Mouse (Mus musculus): Measurements from ENCODE around the gene Arfgap2. TPM values are rescaled to one million over a fixed set of nuclear protein-coding genes. Genes with fewer than 3 reads are reported as not detected.

Gene Arfgap2
- polyA plus RNA-seq, 1 experiment = 40.3 TPM

GRCm38 (mm10) chr2:91248366-91248765 lies 16.4 kb upstream of the Arfgap2 start:
- DNase-seq (ENCODE audit: low read depth) = no peak
- TF ChIP-seq CTCF (IDR thresholded peaks at IDR 0.05; ENCODE audit: borderline replicate concordance, extremely low read depth, insufficient read depth, insufficient read length) = no peak
- TF ChIP-seq POLR2A (IDR thresholded peaks at IDR 0.05; ENCODE audit: borderline replicate concordance, extremely low read depth, insufficient read depth, insufficient read length, poor library complexity, severe bottlenecking) = no peak

- TF ChIP-seq CTCF (IDR thresholded peaks at IDR 0.05; ENCODE audit: borderline replicate concordance, extremely low read depth, insufficient read depth, insufficient read length) = no peak
- no peak for TF ChIP-seq POLR2A (IDR thresholded peaks at IDR 0.05; ENCODE audit: borderline replicate concordance, extremely low read depth, insufficient read depth, insufficient read length, poor library complexity, severe bottlenecking)
These were observed 12.8 kb upstream of the Arfgap2 start for GRCm38 (mm10) chr2:91252001-91252400.

GRCm38 (mm10) chr2:91252512-91252911 lies 12.3 kb upstream of the Arfgap2 start:
- TF ChIP-seq CTCF (IDR thresholded peaks at IDR 0.05; ENCODE audit: borderline replicate concordance, extremely low read depth, insufficient read depth, insufficient read length) (no peak), POLR2A (IDR thresholded peaks at IDR 0.05; ENCODE audit: borderline replicate concordance, extremely low read depth, insufficient read depth, insufficient read length, poor library complexity, severe bottlenecking) (no peak)

More at GRCm38 (mm10) chr2:91252001-91252400, 12.8 kb upstream of the Arfgap2 start:
- DNase-seq (ENCODE audit: low read depth) = no peak

GRCm38 (mm10) chr2:91254725-91255380 lies 9.9 kb upstream of the Arfgap2 start:
- TF ChIP-seq CTCF (IDR thresholded peaks at IDR 0.05; ENCODE audit: borderline replicate concordance, extremely low read depth, insufficient read depth, insufficient read length) = no peak
- no peak for TF ChIP-seq POLR2A (IDR thresholded peaks at IDR 0.05; ENCODE audit: borderline replicate concordance, extremely low read depth, insufficient read depth, insufficient read length, poor library complexity, severe bottlenecking)
- DNase-seq (ENCODE audit: low read depth) = peak; percentile 64

More at GRCm38 (mm10) chr2:91252512-91252911, 12.3 kb upstream of the Arfgap2 start:
- no peak for DNase-seq (ENCODE audit: low read depth)

GRCm38 (mm10) chr2:91255661-91256150 lies 9.1 kb upstream of the Arfgap2 start, which contains the start of gene Pacsin3:
Gene Pacsin3, plus strand, starts transcription at chr2:91255954.
- peak; percentile 48 for DNase-seq (ENCODE audit: low read depth)
- TF ChIP-seq POLR2A (IDR thresholded peaks at IDR 0.05; ENCODE audit: borderline replicate concordance, extremely low read depth, insufficient read depth, insufficient read length, poor library complexity, severe bottlenecking) (no peak), CTCF (IDR thresholded peaks at IDR 0.05; ENCODE audit: borderline replicate concordance, extremely low read depth, insufficient read depth, insufficient read length) (no peak)

GRCm38 (mm10) chr2:91256256-91257125 lies 8.3 kb upstream of the Arfgap2 start:
- TF ChIP-seq CTCF (IDR thresholded peaks at IDR 0.05; ENCODE audit: borderline replicate concordance, extremely low read depth, insufficient read depth, insufficient read length) = no peak
- no peak for TF ChIP-seq POLR2A (IDR thresholded peaks at IDR 0.05; ENCODE audit: borderline replicate concordance, extremely low read depth, insufficient read depth, insufficient read length, poor library complexity, severe bottlenecking)
- peak; percentile 69 for DNase-seq (ENCODE audit: low read depth)

- peak; percentile 74 for DNase-seq (ENCODE audit: low read depth)
- no peak for TF ChIP-seq POLR2A (IDR thresholded peaks at IDR 0.05; ENCODE audit: borderline replicate concordance, extremely low read depth, insufficient read depth, insufficient read length, poor library complexity, severe bottlenecking)
- TF ChIP-seq CTCF (IDR thresholded peaks at IDR 0.05; ENCODE audit: borderline replicate concordance, extremely low read depth, insufficient read depth, insufficient read length) = no peak
These were observed 7.4 kb upstream of the Arfgap2 start for GRCm38 (mm10) chr2:91257126-91257980.

GRCm38 (mm10) chr2:91258054-91258453 lies 6.7 kb upstream of the Arfgap2 start:
- DNase-seq (ENCODE audit: low read depth) = peak; percentile 66
- TF ChIP-seq POLR2A (IDR thresholded peaks at IDR 0.05; ENCODE audit: borderline replicate concordance, extremely low read depth, insufficient read depth, insufficient read length, poor library complexity, severe bottlenecking) (no peak), CTCF (IDR thresholded peaks at IDR 0.05; ENCODE audit: borderline replicate concordance, extremely low read depth, insufficient read depth, insufficient read length) (no peak)

- TF ChIP-seq CTCF (IDR thresholded peaks at IDR 0.05; ENCODE audit: borderline replicate concordance, extremely low read depth, insufficient read depth, insufficient read length) (no peak), POLR2A (IDR thresholded peaks at IDR 0.05; ENCODE audit: borderline replicate concordance, extremely low read depth, insufficient read depth, insufficient read length, poor library complexity, severe bottlenecking) (no peak)
- DNase-seq (ENCODE audit: low read depth) = no peak
These were observed 5.9 kb upstream of the Arfgap2 start for GRCm38 (mm10) chr2:91258830-91259229.

GRCm38 (mm10) chr2:91259493-91259892 lies 5.3 kb upstream of the Arfgap2 start:
- no peak for DNase-seq (ENCODE audit: low read depth)
- TF ChIP-seq CTCF (IDR thresholded peaks at IDR 0.05; ENCODE audit: borderline replicate concordance, extremely low read depth, insufficient read depth, insufficient read length) (no peak), POLR2A (IDR thresholded peaks at IDR 0.05; ENCODE audit: borderline replicate concordance, extremely low read depth, insufficient read depth, insufficient read length, poor library complexity, severe bottlenecking) (no peak)
